Mouse (Mus musculus) neural tube, embryonic 15.5 days (tissue): ENCODE measurements at regions not wholly inside any gene's neighbourhood (a gene's known extent, or its start where the extent isn't known, plus 50 kb on each side); places are given as distances from the start of the nearest gene placed in this dataset.

Experiments
- ATAC-seq: fragments of 200-750 bp; cut with Nextera tagmentation; 2 replicates; pipeline ENCODE4 v1.8.0; 2017; ENCODE audit warnings: mild to moderate bottlenecking, moderate TSS enrichment, moderate library complexity; ENCODE audit not compliant: low FRiP score
- H3K27ac ChIP-seq: fragments of 300-500 bp; sonication (generic); replicated peaks from 2 replicates; pipeline ENCODE4 v1.5.1; 2015; ENCODE audit warnings: mild to moderate bottlenecking, inconsistent platforms
- H3K27me3 ChIP-seq: fragments of 300-500 bp; sonication (generic); replicated peaks from 2 replicates; pipeline ENCODE4 v1.6.1; 2015; ENCODE audit warnings: inconsistent platforms
- H3K36me3 ChIP-seq: fragments of 300-500 bp; sonication (generic); 2 replicates; pipeline ENCODE4 v1.6.1; 2015; ENCODE audit warnings: inconsistent platforms
- H3K4me1 ChIP-seq: fragments of 300-500 bp; sonication (generic); 2 replicates; pipeline ENCODE4 v1.6.1; 2015; ENCODE audit warnings: inconsistent platforms
- H3K4me2 ChIP-seq: fragments of 300-500 bp; sonication (generic); 2 replicates; pipeline ENCODE4 v1.6.1; 2015; ENCODE audit warnings: inconsistent platforms, mild to moderate bottlenecking, moderate library complexity
- H3K4me3 ChIP-seq: fragments of 300-500 bp; sonication (generic); replicated peaks from 2 replicates; pipeline ENCODE4 v1.5.1; 2015; ENCODE audit warnings: mild to moderate bottlenecking, inconsistent platforms
- H3K9ac ChIP-seq: fragments of 300-500 bp; sonication (generic); replicated peaks from 2 replicates; pipeline ENCODE4 v1.6.1; 2015; ENCODE audit warnings: mild to moderate bottlenecking, inconsistent platforms
- H3K9me3 ChIP-seq: fragments of 300-500 bp; sonication (generic); replicated peaks from 2 replicates; pipeline ENCODE4 v1.6.1; 2016; ENCODE audit warnings: inconsistent platforms
- WGBS: fragments of 180-500 bp; shearing (Covaris S2); methylation state at CpG from one replicate; pipeline ENCODE4 v1.1.7; 2015; ENCODE audit warnings: mixed read lengths; 5-methylcytosine and 5-hydroxymethylcytosine counted together

- WGBS = 93% methylated on average over 11 of the region's 11 CpGs
- H3K36me3 ChIP-seq = no peaks in the 10 kb centered on the region
- no peak for ATAC-seq
These were observed 71.4 kb upstream of the Elovl5 start for GRCm38 (mm10) chr9:77845664-77846290.

GRCm38 (mm10) chr9:77848580-77848979 is 68.6 kb upstream of the Elovl5 start:
- Histone ChIP-seq H3K4me3 (no peak overlapping the region), H3K4me1 (no peaks in the 10 kb centered on the region), H3K4me2 (no peak overlapping the region), H3K27ac (no peak overlapping the region), H3K36me3 (no peaks in the 10 kb centered on the region), H3K9me3 (no peaks in the 10 kb centered on the region), H3K27me3 (no peaks in the 10 kb centered on the region), H3K9ac (no peak overlapping the region)
- ATAC-seq = no peak
- WGBS = 86% methylated on average over 3 of the region's 3 CpGs

More at GRCm38 (mm10) chr9:77845664-77846290, 71.4 kb upstream of the Elovl5 start:
- Histone ChIP-seq H3K27me3 (no peaks in the 10 kb centered on the region), H3K4me2 (no peak overlapping the region), H3K9me3 (no peaks in the 10 kb centered on the region), H3K9ac (no peak overlapping the region), H3K4me3 (no peak overlapping the region), H3K27ac (no peak overlapping the region), H3K4me1 (no peaks in the 10 kb centered on the region)

- Histone ChIP-seq H3K36me3 (no peaks in the 10 kb centered on the region), H3K4me3 (no peak overlapping the region), H3K9ac (no peak overlapping the region), H3K4me1 (no peaks in the 10 kb centered on the region), H3K27me3 (no peaks in the 10 kb centered on the region), H3K9me3 (no peaks in the 10 kb centered on the region), H3K27ac (no peak overlapping the region), H3K4me2 (no peak overlapping the region)
- 42% methylated on average over 4 of the region's 4 CpGs for WGBS
- no peak for ATAC-seq
These were observed 67.8 kb upstream of the Elovl5 start for GRCm38 (mm10) chr9:77849343-77849742.

GRCm38 (mm10) chr9:77851336-77851735 is 65.8 kb upstream of the Elovl5 start:
- H3K9me3 ChIP-seq = no peaks in the 10 kb centered on the region
- no peaks in the 10 kb centered on the region for H3K36me3 ChIP-seq
- no peak overlapping the region for H3K27ac ChIP-seq
- no peaks in the 10 kb centered on the region for H3K27me3 ChIP-seq
- no peaks in the 10 kb centered on the region for H3K4me1 ChIP-seq
- no peak overlapping the region for H3K9ac ChIP-seq
- no peak overlapping the region for H3K4me2 ChIP-seq
- ATAC-seq = no peak
- H3K4me3 ChIP-seq = no peak overlapping the region
- WGBS = 85% methylated on average over 6 of the region's 6 CpGs

- no peaks in the 10 kb centered on the region for H3K9me3 ChIP-seq
- 50% methylated on average over 9 of the region's 9 CpGs for WGBS
- no peak overlapping the region for H3K9ac ChIP-seq
- H3K27me3 ChIP-seq = no peaks in the 10 kb centered on the region
- no peak overlapping the region for H3K4me2 ChIP-seq
- no peaks in the 10 kb centered on the region for H3K36me3 ChIP-seq
- H3K27ac ChIP-seq = peak overlapping the region; percentile 18; the same call in 1 of the 2 replicates
- 0 out of 2 replicates have a peak, but pooled peaks cover 2% of the 10 kb centered on the region for H3K4me1 ChIP-seq
- H3K4me3 ChIP-seq = no peak overlapping the region
- ATAC-seq = peak; percentile 85
These were observed 59.8 kb upstream of the Elovl5 start for GRCm38 (mm10) chr9:77857091-77858058.

- WGBS = 78% methylated on average over 6 of the region's 6 CpGs
- Histone ChIP-seq H3K27ac (no peak overlapping the region), H3K9ac (no peak overlapping the region), H3K4me1 (0 out of 2 replicates have a peak, but pooled peaks cover 2% of the 10 kb centered on the region), H3K4me3 (no peak overlapping the region), H3K36me3 (no peaks in the 10 kb centered on the region), H3K4me2 (no peak overlapping the region), H3K27me3 (no peaks in the 10 kb centered on the region), H3K9me3 (no peaks in the 10 kb centered on the region)
- no peak for ATAC-seq
These were observed 58.9 kb upstream of the Elovl5 start for GRCm38 (mm10) chr9:77858127-77858794.
